ENCODE assay signal across 23 mouse cellular contexts in genomic region chr11:36550649-36551048, GRCm38 (mm10).
DNase-seq lines count a peak whose midpoint lies in the region; ATAC-seq lines count a peak whose summit lies in the region.
"Had no signal": no experiment of that assay in that cellular context is flagged by ENCODE, and none has a peak within 500 bp of the region (broad histone marks: within the 10 kb centered on the region; RNA-seq: fewer than 3 reads in every experiment).

No protein-coding gene starts in this region.

- H3K4me2 ChIP-seq in hindbrain, embryonic 13.5 days: no peak overlapping the region
- no peak overlapping the region for H3K4me2 ChIP-seq in embryonic facial prominence, embryonic 14.5 days (ENCODE audit: low read depth, low read length)
- H3K4me2 ChIP-seq in limb, embryonic 13.5 days (replicated peaks): no peak overlapping the region
- H3K4me2 ChIP-seq: embryonic facial prominence, embryonic 13.5 days; forebrain, embryonic 13.5 days; heart, embryonic 12.5 days had no signal

- DNase-seq in hindbrain, embryonic 10.5 days (ENCODE audit: low spot score): peak; percentile 18
- DNase-seq in embryo, embryonic 11.5 days (ENCODE audit: low read depth, low spot score): peak; percentile 13
- DNase-seq in embryonic facial prominence, embryonic 14.5 days (ENCODE audit: low spot score): peak; percentile 60
- DNase-seq in left cerebral cortex, adult 9 months (ENCODE audit: low spot score in 2 of 2): no peak
- DNase-seq in left cerebral cortex, postnatal 36 days (ENCODE audit: low spot score in 2 of 2): no peak
- DNase-seq in ovary, postnatal 14 days (ENCODE audit: low spot score): no peak
- DNase-seq: adrenal gland, postnatal 14 days; cerebellum, adult 18-20 months; cerebellum, adult 9-11 months; cerebellum, postnatal 36 days; forebrain, postnatal 0 days; gastrocnemius, postnatal 10 days; heart, adult 18-20 months; kidney, adult 11 months had no signal

- 0 out of 2 replicates have a peak overlapping the region, but pooled peaks have one; percentile 2 for H3K27ac ChIP-seq in hindbrain, embryonic 10.5 days
- no peak overlapping the region for H3K27ac ChIP-seq in hindbrain, embryonic 13.5 days
- no peak overlapping the region for H3K27ac ChIP-seq in embryonic facial prominence, embryonic 14.5 days (replicated peaks; ENCODE audit: low read depth, low read length)
- H3K27ac ChIP-seq in limb, embryonic 13.5 days: no peak overlapping the region
- H3K27ac ChIP-seq: embryonic facial prominence, embryonic 13.5 days had no signal

- no peak for ATAC-seq in hindbrain, embryonic 13.5 days (ENCODE audit: low FRiP score)
- peak; percentile 30; the same call in 1 of the 2 replicates for ATAC-seq in embryonic facial prominence, embryonic 14.5 days (ENCODE audit: low read depth)
- peak; percentile 75 for ATAC-seq in limb, embryonic 13.5 days (ENCODE audit: low FRiP score, low read depth)
- ATAC-seq: activated CD4-positive, CD25-positive, alpha-beta regulatory T cell, adult 4 months; forebrain, embryonic 13.5 days; forebrain, postnatal 0 days; hindbrain, embryonic 16.5 days; Patski had no signal

- 57% methylated on average over 4 of the region's 4 CpGs for WGBS in hindbrain, embryonic 10.5 days
- 73% methylated on average over 4 of the region's 4 CpGs for WGBS in hindbrain, embryonic 13.5 days
- WGBS in embryonic facial prominence, embryonic 14.5 days: 12% methylated on average over 4 of the region's 4 CpGs
- 21% methylated on average over 4 of the region's 4 CpGs for whole genome bisulfite sequencing in limb, embryonic 13.5 days

- intact Hi-C loops in left cerebral cortex, postnatal 36 days (cut with DNase I): no loop called here

- no peaks in the 10 kb centered on the region for H3K36me3 ChIP-seq in hindbrain, embryonic 10.5 days
- H3K36me3 ChIP-seq in hindbrain, embryonic 13.5 days: no peaks in the 10 kb centered on the region
- no peaks in the 10 kb centered on the region for H3K36me3 ChIP-seq in embryonic facial prominence, embryonic 14.5 days (ENCODE audit: control insufficient read depth, insufficient read depth, low read length)
- no peaks in the 10 kb centered on the region for H3K36me3 ChIP-seq in limb, embryonic 13.5 days
- H3K36me3 ChIP-seq: embryonic facial prominence, embryonic 13.5 days; heart, embryonic 12.5 days had no signal

- H3K4me3 ChIP-seq in hindbrain, embryonic 10.5 days: no peak overlapping the region
- no peak overlapping the region for H3K4me3 ChIP-seq in hindbrain, embryonic 13.5 days
- no peak overlapping the region for H3K4me3 ChIP-seq in embryonic facial prominence, embryonic 14.5 days (ENCODE audit: low read depth, low read length)
- H3K4me3 ChIP-seq in limb, embryonic 13.5 days: no peak overlapping the region
- H3K4me3 ChIP-seq: embryonic facial prominence, embryonic 13.5 days; forebrain, embryonic 13.5 days; heart, embryonic 12.5 days had no signal

- H3K9me3 ChIP-seq in hindbrain, embryonic 10.5 days: no peaks in the 10 kb centered on the region
- no peaks in the 10 kb centered on the region for H3K9me3 ChIP-seq in hindbrain, embryonic 13.5 days
- H3K9me3 ChIP-seq in embryonic facial prominence, embryonic 14.5 days (ENCODE audit: control insufficient read depth, low read length): no peaks in the 10 kb centered on the region
- H3K9me3 ChIP-seq in limb, embryonic 13.5 days: no peaks in the 10 kb centered on the region
- H3K9me3 ChIP-seq: embryonic facial prominence, embryonic 13.5 days; forebrain, embryonic 13.5 days; heart, embryonic 12.5 days had no signal

- no peak overlapping the region for H3K9ac ChIP-seq in hindbrain, embryonic 13.5 days
- no peak overlapping the region for H3K9ac ChIP-seq in embryonic facial prominence, embryonic 14.5 days (ENCODE audit: low read depth, low read length)
- no peak overlapping the region for H3K9ac ChIP-seq in limb, embryonic 13.5 days
- H3K9ac ChIP-seq: embryonic facial prominence, embryonic 13.5 days; forebrain, embryonic 13.5 days; forebrain, postnatal 0 days; heart, embryonic 12.5 days had no signal

- peaks cover 45% of the 10 kb centered on the region for H3K4me1 ChIP-seq in hindbrain, embryonic 10.5 days (replicated peaks)
- peaks cover 30% of the 10 kb centered on the region for H3K4me1 ChIP-seq in hindbrain, embryonic 13.5 days (replicated peaks)
- H3K4me1 ChIP-seq in embryonic facial prominence, embryonic 14.5 days (ENCODE audit: control insufficient read depth, insufficient read depth, low read length): no peaks in the 10 kb centered on the region
- peaks cover 8% of the 10 kb centered on the region; the same call in 1 of the 2 replicates for H3K4me1 ChIP-seq in limb, embryonic 13.5 days

- H3K27me3 ChIP-seq in hindbrain, embryonic 10.5 days (ENCODE audit: insufficient read depth, poor library complexity, severe bottlenecking): no peaks in the 10 kb centered on the region
- H3K27me3 ChIP-seq in hindbrain, embryonic 13.5 days: no peaks in the 10 kb centered on the region
- no peaks in the 10 kb centered on the region for H3K27me3 ChIP-seq in embryonic facial prominence, embryonic 14.5 days (replicated peaks; ENCODE audit: control insufficient read depth, insufficient read depth, low read length)
- no peaks in the 10 kb centered on the region for H3K27me3 ChIP-seq in limb, embryonic 13.5 days
- H3K27me3 ChIP-seq: CH12.LX; embryonic facial prominence, embryonic 13.5 days; forebrain, embryonic 13.5 days; heart, embryonic 12.5 days had no signal

Comparison
In these comparisons a context has a peak if more than half of its experiments do, and no peak if none do; other contexts are left out.
1. DNase-seq: peak in hindbrain, embryonic 10.5 days (single experiment), embryo, embryonic 11.5 days (single experiment) and embryonic facial prominence, embryonic 14.5 days (single experiment); none in left cerebral cortex, adult 9 months (0 of 2), left cerebral cortex, postnatal 36 days (0 of 2) and ovary, postnatal 14 days (single experiment).